Mouse (Mus musculus) cerebellum, adult 2 months (tissue): ENCODE data around the gene Acaa1b. TPM values are rescaled to one million over a fixed set of nuclear protein-coding genes. Genes with fewer than 3 reads are reported as not detected.

Experiments
- DNase-seq, 2 experiments: peaks; one replicate each; pipeline ENCODE4 v3.0.0; 2021
- H3K27ac ChIP-seq: fragments of 200-500 bp; 2 replicates; pipeline ENCODE4 v1.5.1; 2012; ENCODE audit warnings: low read length, control low read depth, inconsistent platforms; ENCODE audit not compliant: insufficient read depth
- H3K27me3 ChIP-seq: fragments of 200-500 bp; 2 replicates; pipeline ENCODE4 v1.6.1; 2012; ENCODE audit warnings: inconsistent platforms, mild to moderate bottlenecking, low read length, moderate library complexity; ENCODE audit not compliant: control insufficient read depth, insufficient read depth
- H3K4me1 ChIP-seq: fragments of 200-500 bp; 2 replicates; pipeline ENCODE4 v1.6.1; 2011; ENCODE audit warnings: low read length; ENCODE audit not compliant: control insufficient read depth, insufficient read depth
- H3K4me3 ChIP-seq: fragments of 200-500 bp; replicated peaks from 2 replicates; pipeline ENCODE3; 2011; ENCODE audit warnings: mild to moderate bottlenecking, low read depth, low read length, control low read depth; ENCODE audit not compliant: insufficient read depth
- CTCF ChIP-seq: fragments of 200-500 bp; IDR thresholded peaks from 2 replicates; pipeline ENCODE4 v1.5.1; 2011; ENCODE audit warnings: low read depth, mild to moderate bottlenecking, control low read depth, low read length, moderate library complexity, borderline replicate concordance; ENCODE audit not compliant: insufficient read depth
- POLR2A ChIP-seq: fragments of 200-500 bp; IDR thresholded peaks from 2 replicates; pipeline ENCODE4 v1.6.1; 2011; ENCODE audit warnings: low read length, control low read depth, borderline replicate concordance; ENCODE audit not compliant: insufficient read depth
- WGBS: fragments of 180-500 bp; shearing (Covaris S2); methylation state at CpG from one replicate; pipeline ENCODE4 v1.1.7; 2018; 5-methylcytosine and 5-hydroxymethylcytosine counted together
- polyA plus RNA-seq: library from polyadenylated mRNA; depleted of rRNA; stranded (reverse); fragments of >200 nt; gene quantifications from 2 replicates; pipeline ENCODE4 v1.2.3, GENCODE M21; 2012; rRNA removed

The Acaa1b gene
- polyA plus RNA-seq, 1 experiment, result 1.2 TPM

GRCm38 (mm10) chr9:119110640-119111039 is 46.3 kb downstream of the Acaa1b start:
- DNase-seq, result no peak
- H3K27me3 ChIP-seq, result no peaks in the 10 kb centered on the region
- WGBS, result 69% methylated on average over 3 of the region's 3 CpGs
- H3K27ac ChIP-seq, result no peak overlapping the region
- H3K4me1 ChIP-seq, result no peaks in the 10 kb centered on the region
- H3K4me3 ChIP-seq, result no peak overlapping the region
- TF ChIP-seq POLR2A, result no peak
- TF ChIP-seq CTCF, result no peak

- no peak for TF ChIP-seq CTCF
- TF ChIP-seq POLR2A, result no peak
- H3K27ac ChIP-seq, result no peak overlapping the region
- H3K27me3 ChIP-seq, result no peaks in the 10 kb centered on the region
- no peaks in the 10 kb centered on the region for H3K4me1 ChIP-seq
- no peak for DNase-seq
- 69% methylated on average over 12 of the region's 12 CpGs for WGBS
- H3K4me3 ChIP-seq, result no peak overlapping the region
These were observed 47.1 kb downstream of the Acaa1b start for GRCm38 (mm10) chr9:119109685-119110353.

- 67% methylated on average over 4 of the region's 4 CpGs for WGBS
- Histone ChIP-seq H3K27ac (no peak overlapping the region), H3K4me1 (no peaks in the 10 kb centered on the region), H3K27me3 (no peaks in the 10 kb centered on the region), H3K4me3 (no peak overlapping the region)
- no peak for DNase-seq
- TF ChIP-seq CTCF (no peak), POLR2A (no peak)
These were observed 49.3 kb downstream of the Acaa1b start for GRCm38 (mm10) chr9:119107566-119107965.

GRCm38 (mm10) chr9:119102783-119103113 is 54.1 kb downstream of the Acaa1b start:
- Histone ChIP-seq H3K4me1 (no peaks in the 10 kb centered on the region), H3K4me3 (peak overlapping the region; percentile 61), H3K27ac (no peak overlapping the region), H3K27me3 (no peaks in the 10 kb centered on the region)
- WGBS, result 3% methylated on average over 19 of the region's 19 CpGs
- no peak for TF ChIP-seq POLR2A
- TF ChIP-seq CTCF, result no peak
- no peak for DNase-seq

- no peak within 1 kb of the TSS for H3K27ac ChIP-seq
- 4% methylated on average over 44 of the region's 44 CpGs for WGBS
These were observed 54.7 kb downstream of the Acaa1b start, which contains the start of gene Dlec1 for GRCm38 (mm10) chr9:119101992-119102782. Gene Dlec1, plus strand, starts transcription at chr9:119102478.

GRCm38 (mm10) chr9:119100177-119100898 is 56.6 kb downstream of the Acaa1b start:
- Histone ChIP-seq H3K4me3 (no peak overlapping the region), H3K4me1 (no peaks in the 10 kb centered on the region; the same call in 1 of the 2 replicates), H3K27me3 (no peaks in the 10 kb centered on the region), H3K27ac (no peak overlapping the region)
- DNase-seq, result no peak
- 11% methylated on average over 15 of the region's 15 CpGs for WGBS
- no peak for TF ChIP-seq POLR2A
- TF ChIP-seq CTCF, result no peak

More at GRCm38 (mm10) chr9:119101992-119102782, 54.7 kb downstream of the Acaa1b start, which contains the start of gene Dlec1:
- peak within 1 kb of the TSS; percentile 61 for H3K4me3 ChIP-seq
- H3K27me3 ChIP-seq, result no peaks in the 10 kb centered on the region
- H3K4me1 ChIP-seq, result no peaks in the 10 kb centered on the region
- TF ChIP-seq CTCF, result no peak
- TF ChIP-seq POLR2A, result no peak
- peak; percentile 51 to 56 for DNase-seq

Other genes starting within 250 kb of the Acaa1b start
- 10.3 and 10.6 TPM in 2 replicates for gene Ctdspl, start 230.6 kb downstream of the Acaa1b start, polyA plus RNA-seq
- 0.47 and 0.57 TPM in 2 replicates for gene Vill, start 104.3 kb downstream of the Acaa1b start, polyA plus RNA-seq
- 14.7 and 16.3 TPM in 2 replicates for gene Plcd1, start 63.6 kb downstream of the Acaa1b start, polyA plus RNA-seq
- 1.2 and 2.1 TPM in 2 replicates for gene Dlec1, start 54.6 kb downstream of the Acaa1b start, polyA plus RNA-seq
- gene Gm47289, start 2.1 kb upstream of the Acaa1b start, polyA plus RNA-seq, result not detected in 2 replicates
- not detected in 2 replicates for gene Slc22a13, start 52.0 kb upstream of the Acaa1b start, polyA plus RNA-seq
- gene Oxsr1, start 165.3 kb upstream of the Acaa1b start, polyA plus RNA-seq, result 45.7 and 47.9 TPM in 2 replicates
- gene Acaa1a, start 182.6 kb upstream of the Acaa1b start, polyA plus RNA-seq, result 135 and 139 TPM in 2 replicates
- gene Myd88, start 184.3 kb upstream of the Acaa1b start, polyA plus RNA-seq, result 5.4 and 6.1 TPM in 2 replicates
- gene Xylb, start 200.3 kb upstream of the Acaa1b start, polyA plus RNA-seq, result 5.9 and 6.1 TPM in 2 replicates
- not detected in 2 replicates for gene Slc22a14, start 208.5 kb upstream of the Acaa1b start, polyA plus RNA-seq
- gene Acvr2b, start 245.0 kb upstream of the Acaa1b start, polyA plus RNA-seq, result 4.5 and 5.0 TPM in 2 replicates